Mouse (Mus musculus): ENCODE results near the gene Pspc1. TPM values are rescaled to one million over a fixed set of nuclear protein-coding genes. Genes with fewer than 3 reads are reported as not detected.

Gene Pspc1
- polyA plus RNA-seq, 1 experiment = 191 TPM

DNA sequence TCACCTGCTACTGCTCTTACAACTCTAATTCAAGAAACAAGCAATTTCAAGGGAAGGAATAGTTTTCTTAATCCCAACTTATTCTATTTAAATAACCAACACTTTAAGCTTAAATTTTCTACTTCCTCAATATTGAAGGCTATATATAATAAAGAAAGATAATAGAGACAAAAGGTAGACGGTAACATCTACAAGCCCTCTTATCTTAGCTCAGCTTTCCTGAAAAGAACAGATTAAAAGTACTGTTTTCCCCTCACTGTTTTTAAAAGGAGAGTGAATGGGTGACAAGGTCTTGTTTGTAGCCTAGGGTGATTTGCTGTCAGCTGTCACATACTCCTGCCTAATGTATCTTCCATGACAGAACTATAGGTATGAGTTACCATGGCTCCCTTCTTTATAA is 51.6 kb downstream of the Pspc1 start:
- Histone ChIP-seq H3K4me3 (ENCODE audit: low read depth, low read length) (no peak overlapping the region), H3K27me3 (ENCODE audit: control insufficient read depth, insufficient read depth, low read length, poor library complexity, severe bottlenecking) (no peaks in the 10 kb centered on the region), H3K27ac (ENCODE audit: insufficient read depth, low read length) (no peak overlapping the region), H3K9ac (ENCODE audit: low read depth, poor library complexity, severe bottlenecking) (no peak overlapping the region), H3K9me3 (replicated peaks; ENCODE audit: control insufficient read depth, insufficient read depth, low read length, poor library complexity, severe bottlenecking) (no peaks in the 10 kb centered on the region), H3K36me3 (ENCODE audit: control insufficient read depth, insufficient read depth, low read length, poor library complexity, severe bottlenecking) (peaks cover 7% of the 10 kb centered on the region), H3K4me1 (ENCODE audit: control insufficient read depth, insufficient read depth, low read length) (no peaks in the 10 kb centered on the region)
- TF ChIP-seq POLR2A (IDR thresholded peaks at IDR 0.05; ENCODE audit: insufficient read depth, low read length) = no peak
- TF ChIP-seq CTCF (IDR thresholded peaks at IDR 0.05; ENCODE audit: low read depth, low read length) = no peak
- TF ChIP-seq EP300 (IDR thresholded peaks at IDR 0.05; ENCODE audit: insufficient read depth, low read depth, low read length) = no peak

DNA sequence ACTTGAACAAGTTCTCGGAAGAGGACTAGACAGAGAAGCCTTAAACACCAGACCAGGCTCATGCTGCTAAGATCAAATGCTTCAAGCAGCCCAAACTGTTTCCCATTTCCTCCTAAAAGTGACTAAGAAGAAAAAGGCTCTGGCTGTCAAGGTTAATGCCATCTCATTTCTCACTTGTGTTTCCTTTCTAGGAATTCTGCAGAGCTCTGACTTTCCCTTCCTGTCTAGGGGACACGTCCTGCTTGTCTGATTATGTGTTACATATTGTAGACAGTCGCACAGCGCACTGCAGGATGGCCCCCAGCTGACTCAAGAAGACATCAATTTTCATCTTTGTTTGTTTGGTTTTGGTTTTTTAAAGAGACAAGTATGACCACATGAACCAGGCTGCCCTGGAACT is 72.4 kb downstream of the Pspc1 start:
- no peaks in the 10 kb centered on the region for H3K9me3 ChIP-seq (replicated peaks; ENCODE audit: control insufficient read depth, insufficient read depth, low read length, poor library complexity, severe bottlenecking)
- TF ChIP-seq POLR2A (IDR thresholded peaks at IDR 0.05; ENCODE audit: insufficient read depth, low read length) (no peak), EP300 (IDR thresholded peaks at IDR 0.05; ENCODE audit: insufficient read depth, low read depth, low read length) (no peak), CTCF (IDR thresholded peaks at IDR 0.05; ENCODE audit: low read depth, low read length) (no peak)
- H3K4me1 ChIP-seq (ENCODE audit: control insufficient read depth, insufficient read depth, low read length) = no peaks in the 10 kb centered on the region
- no peaks in the 10 kb centered on the region for H3K27me3 ChIP-seq (ENCODE audit: control insufficient read depth, insufficient read depth, low read length, poor library complexity, severe bottlenecking)
- no peak overlapping the region for H3K4me3 ChIP-seq (ENCODE audit: low read depth, low read length)
- H3K27ac ChIP-seq (ENCODE audit: insufficient read depth, low read length) = no peak overlapping the region
- H3K36me3 ChIP-seq (ENCODE audit: control insufficient read depth, insufficient read depth, low read length, poor library complexity, severe bottlenecking) = peaks cover 5% of the 10 kb centered on the region
- no peak overlapping the region for H3K9ac ChIP-seq (ENCODE audit: low read depth, poor library complexity, severe bottlenecking)

DNA sequence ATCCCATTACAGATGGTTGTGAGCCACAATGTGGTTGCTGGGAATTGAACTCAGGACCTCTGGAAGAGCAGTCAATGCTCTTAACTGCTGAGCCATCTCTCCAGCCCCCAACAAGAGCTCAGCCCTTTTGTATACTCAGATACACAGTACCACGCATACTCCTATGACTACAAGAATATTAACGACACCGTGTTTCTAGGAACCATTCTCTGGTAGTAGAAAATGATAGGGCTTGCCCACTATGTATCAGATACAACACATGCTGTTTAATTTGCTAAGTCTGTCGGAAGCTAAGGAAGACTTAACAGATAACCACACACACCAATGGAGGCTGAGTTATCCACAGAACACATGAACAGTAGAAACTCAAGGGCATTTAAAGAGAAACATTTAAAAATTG is 75.5 kb downstream of the Pspc1 start:
- no peaks in the 10 kb centered on the region for H3K4me1 ChIP-seq (ENCODE audit: control insufficient read depth, insufficient read depth, low read length)
- H3K27me3 ChIP-seq (ENCODE audit: control insufficient read depth, insufficient read depth, low read length, poor library complexity, severe bottlenecking) = no peaks in the 10 kb centered on the region
- TF ChIP-seq CTCF (IDR thresholded peaks at IDR 0.05; ENCODE audit: low read depth, low read length) = no peak
- no peak for TF ChIP-seq POLR2A (IDR thresholded peaks at IDR 0.05; ENCODE audit: insufficient read depth, low read length)
- H3K9me3 ChIP-seq (replicated peaks; ENCODE audit: control insufficient read depth, insufficient read depth, low read length, poor library complexity, severe bottlenecking) = no peaks in the 10 kb centered on the region
- H3K9ac ChIP-seq (ENCODE audit: low read depth, poor library complexity, severe bottlenecking) = no peak overlapping the region
- no peak overlapping the region for H3K27ac ChIP-seq (ENCODE audit: insufficient read depth, low read length)
- no peak overlapping the region for H3K4me3 ChIP-seq (ENCODE audit: low read depth, low read length)
- peaks cover 18% of the 10 kb centered on the region for H3K36me3 ChIP-seq (ENCODE audit: control insufficient read depth, insufficient read depth, low read length, poor library complexity, severe bottlenecking)

DNA sequence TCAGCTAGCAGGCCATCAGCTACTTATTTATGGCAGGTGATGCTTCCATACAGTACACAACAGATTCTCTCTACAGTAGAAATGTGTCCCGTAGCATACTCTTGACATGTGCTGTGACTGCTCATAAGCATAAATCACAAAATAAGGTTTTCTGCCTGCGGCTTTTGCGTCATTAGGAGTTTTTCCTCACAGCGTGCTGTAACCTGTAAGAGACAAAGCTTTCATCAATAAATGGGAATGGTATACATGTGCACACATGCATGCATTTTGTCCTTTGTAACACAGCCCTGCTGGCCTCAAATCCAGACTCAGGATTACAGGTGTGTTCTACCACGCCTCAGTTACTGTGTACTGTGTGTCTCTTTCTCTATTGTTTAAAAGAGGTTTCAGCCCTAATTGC is 80.3 kb downstream of the Pspc1 start:
- no peak for TF ChIP-seq CTCF (IDR thresholded peaks at IDR 0.05; ENCODE audit: low read depth, low read length)
- no peak for TF ChIP-seq POLR2A (IDR thresholded peaks at IDR 0.05; ENCODE audit: insufficient read depth, low read length)
- no peak for TF ChIP-seq EP300 (IDR thresholded peaks at IDR 0.05; ENCODE audit: insufficient read depth, low read depth, low read length)
- Histone ChIP-seq H3K36me3 (ENCODE audit: control insufficient read depth, insufficient read depth, low read length, poor library complexity, severe bottlenecking) (peaks cover 66% of the 10 kb centered on the region), H3K9ac (ENCODE audit: low read depth, poor library complexity, severe bottlenecking) (no peak overlapping the region), H3K9me3 (replicated peaks; ENCODE audit: control insufficient read depth, insufficient read depth, low read length, poor library complexity, severe bottlenecking) (no peaks in the 10 kb centered on the region), H3K4me1 (ENCODE audit: control insufficient read depth, insufficient read depth, low read length) (no peaks in the 10 kb centered on the region), H3K27ac (ENCODE audit: insufficient read depth, low read length) (no peak overlapping the region), H3K27me3 (ENCODE audit: control insufficient read depth, insufficient read depth, low read length, poor library complexity, severe bottlenecking) (no peaks in the 10 kb centered on the region), H3K4me3 (ENCODE audit: low read depth, low read length) (no peak overlapping the region)

DNA sequence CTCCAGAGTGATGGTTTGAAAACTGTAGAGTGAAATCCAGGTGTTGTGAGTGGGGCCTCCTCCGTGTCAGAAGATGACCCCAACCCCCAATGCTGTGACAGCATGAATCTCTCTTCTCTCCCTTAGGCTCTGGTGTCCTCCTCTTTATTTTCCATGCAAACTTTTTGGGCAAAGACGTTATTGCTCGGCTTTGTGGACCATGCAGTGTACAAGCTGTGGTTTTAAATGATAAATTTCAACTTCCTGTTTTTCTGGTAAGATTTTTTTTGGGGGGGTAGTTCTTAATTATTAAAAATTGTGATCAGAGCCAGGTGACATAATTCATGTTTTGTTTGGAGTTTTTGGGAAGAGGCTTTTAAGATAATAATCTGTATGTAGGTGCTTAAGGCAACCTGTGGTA is 82.6 kb downstream of the Pspc1 start:
- Histone ChIP-seq H3K9me3 (replicated peaks; ENCODE audit: control insufficient read depth, insufficient read depth, low read length, poor library complexity, severe bottlenecking) (no peaks in the 10 kb centered on the region), H3K4me1 (ENCODE audit: control insufficient read depth, insufficient read depth, low read length) (no peaks in the 10 kb centered on the region), H3K9ac (ENCODE audit: low read depth, poor library complexity, severe bottlenecking) (no peak overlapping the region), H3K36me3 (ENCODE audit: control insufficient read depth, insufficient read depth, low read length, poor library complexity, severe bottlenecking) (peaks cover 87% of the 10 kb centered on the region), H3K27ac (ENCODE audit: insufficient read depth, low read length) (no peak overlapping the region), H3K4me3 (ENCODE audit: low read depth, low read length) (no peak overlapping the region), H3K27me3 (ENCODE audit: control insufficient read depth, insufficient read depth, low read length, poor library complexity, severe bottlenecking) (no peaks in the 10 kb centered on the region)
- TF ChIP-seq EP300 (IDR thresholded peaks at IDR 0.05; ENCODE audit: insufficient read depth, low read depth, low read length) (no peak), CTCF (IDR thresholded peaks at IDR 0.05; ENCODE audit: low read depth, low read length) (no peak), POLR2A (IDR thresholded peaks at IDR 0.05; ENCODE audit: insufficient read depth, low read length) (no peak)

DNA sequence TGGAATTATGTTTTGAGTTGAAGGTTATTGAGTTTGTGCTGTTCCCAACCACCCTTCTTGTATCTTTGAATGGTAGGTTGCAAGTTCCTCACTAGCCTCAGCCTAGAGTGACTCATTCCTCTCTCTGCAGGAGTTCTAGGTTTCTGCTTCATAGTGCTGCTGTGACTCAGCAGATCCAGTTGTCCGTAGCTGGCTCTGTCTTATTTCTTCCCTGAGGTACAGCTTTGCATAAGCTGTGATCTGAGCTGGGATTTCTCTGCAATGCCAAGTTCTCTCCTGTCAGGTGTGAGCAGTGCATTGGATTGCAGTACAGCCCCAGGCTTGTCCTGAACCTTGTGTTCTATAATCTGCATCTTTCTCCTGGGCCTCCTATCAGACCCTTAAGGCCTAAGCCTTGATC is 88.3 kb downstream of the Pspc1 start:
- no peaks in the 10 kb centered on the region for H3K9me3 ChIP-seq (replicated peaks; ENCODE audit: control insufficient read depth, insufficient read depth, low read length, poor library complexity, severe bottlenecking)
- H3K4me3 ChIP-seq (ENCODE audit: low read depth, low read length) = no peak overlapping the region
- no peak overlapping the region for H3K9ac ChIP-seq (ENCODE audit: low read depth, poor library complexity, severe bottlenecking)
- TF ChIP-seq POLR2A (IDR thresholded peaks at IDR 0.05; ENCODE audit: insufficient read depth, low read length) (no peak), CTCF (IDR thresholded peaks at IDR 0.05; ENCODE audit: low read depth, low read length) (no peak), EP300 (IDR thresholded peaks at IDR 0.05; ENCODE audit: insufficient read depth, low read depth, low read length) (no peak)
- peaks cover 90% of the 10 kb centered on the region for H3K36me3 ChIP-seq (ENCODE audit: control insufficient read depth, insufficient read depth, low read length, poor library complexity, severe bottlenecking)
- H3K27me3 ChIP-seq (ENCODE audit: control insufficient read depth, insufficient read depth, low read length, poor library complexity, severe bottlenecking) = no peaks in the 10 kb centered on the region
- H3K4me1 ChIP-seq (ENCODE audit: control insufficient read depth, insufficient read depth, low read length) = no peaks in the 10 kb centered on the region
- H3K27ac ChIP-seq (ENCODE audit: insufficient read depth, low read length) = no peak overlapping the region; the same call in 1 of the 2 replicates
